Mouse (Mus musculus) mature B cell (primary cell): ENCODE measurements around the gene Ahcyl1.
"Not testable (repeated sequence)": the region's sequence is repeated elsewhere in the genome, so short reads cannot be mapped to it uniquely, and the experiment has no call there.

Experiments
- in situ Hi-C: fragments of 300-500 bp; cut with MboI; formaldehyde crosslinking; loops from 2 replicates; pipeline ENCODE4 v1.14.3; 2019

The Ahcyl1 gene

GRCm38 (mm10) chr3:107695948-107696881 is at the start of gene Ahcyl1:
Ahcyl1 (minus strand) TSS chr3:107696560.
- in situ Hi-C loops: loop anchor here (5.0 kb wide), 1 partner anchor 166 kb away; no protein-coding TSS in a partner anchor

- in situ Hi-C loops: no loop called here
These were observed 49.7 kb upstream of the Ahcyl1 start for GRCm38 (mm10) chr3:107746026-107746425.

- in situ Hi-C loops: no loop called here
These were observed 47.3 kb upstream of the Ahcyl1 start for GRCm38 (mm10) chr3:107743650-107744049.

GRCm38 (mm10) chr3:107743107-107743506 is 46.7 kb upstream of the Ahcyl1 start:
- in situ Hi-C loops: no loop called here

- in situ Hi-C loops: no loop called here
These were observed 45.8 kb upstream of the Ahcyl1 start for GRCm38 (mm10) chr3:107742071-107742710.

GRCm38 (mm10) chr3:107741387-107741786 is 45.0 kb upstream of the Ahcyl1 start:
- in situ Hi-C loops: no loop called here

- in situ Hi-C loops: no loop called here
These were observed 44.3 kb upstream of the Ahcyl1 start for GRCm38 (mm10) chr3:107740578-107741207.

- in situ Hi-C loops: no loop called here
These were observed 43.6 kb upstream of the Ahcyl1 start for GRCm38 (mm10) chr3:107739966-107740365.

GRCm38 (mm10) chr3:107739456-107739855 is 43.1 kb upstream of the Ahcyl1 start:
- in situ Hi-C loops: no loop called here

- in situ Hi-C loops: no loop called here
These were observed 42.3 kb upstream of the Ahcyl1 start for GRCm38 (mm10) chr3:107738620-107739019.

GRCm38 (mm10) chr3:107737609-107738190 is 41.3 kb upstream of the Ahcyl1 start:
- in situ Hi-C loops: no loop called here

- in situ Hi-C loops: not testable (repeated sequence)
These were observed 39.3 kb upstream of the Ahcyl1 start for GRCm38 (mm10) chr3:107735620-107736019.

GRCm38 (mm10) chr3:107733329-107733728 is 37.0 kb upstream of the Ahcyl1 start:
- in situ Hi-C loops: no loop called here

GRCm38 (mm10) chr3:107730236-107730635 is 33.9 kb upstream of the Ahcyl1 start:
- in situ Hi-C loops: no loop called here

- in situ Hi-C loops: no loop called here
These were observed 32.1 kb upstream of the Ahcyl1 start for GRCm38 (mm10) chr3:107728509-107728908.

- in situ Hi-C loops: no loop called here
These were observed 19.6 kb upstream of the Ahcyl1 start for GRCm38 (mm10) chr3:107715971-107716370.

GRCm38 (mm10) chr3:107714276-107714933 is 18.0 kb upstream of the Ahcyl1 start:
- in situ Hi-C loops: no loop called here

- in situ Hi-C loops: no loop called here
These were observed 15.7 kb upstream of the Ahcyl1 start for GRCm38 (mm10) chr3:107712081-107712480.

- in situ Hi-C loops: no loop called here
These were observed 12.8 kb upstream of the Ahcyl1 start for GRCm38 (mm10) chr3:107709156-107709555.

- in situ Hi-C loops: no loop called here
These were observed 10.9 kb upstream of the Ahcyl1 start for GRCm38 (mm10) chr3:107707239-107707638.

- in situ Hi-C loops: no loop called here
These were observed 9.8 kb upstream of the Ahcyl1 start for GRCm38 (mm10) chr3:107706164-107706563.

- in situ Hi-C loops: no loop called here
These were observed 8.0 kb upstream of the Ahcyl1 start for GRCm38 (mm10) chr3:107704371-107704705.
